In the genomic region with DNA sequence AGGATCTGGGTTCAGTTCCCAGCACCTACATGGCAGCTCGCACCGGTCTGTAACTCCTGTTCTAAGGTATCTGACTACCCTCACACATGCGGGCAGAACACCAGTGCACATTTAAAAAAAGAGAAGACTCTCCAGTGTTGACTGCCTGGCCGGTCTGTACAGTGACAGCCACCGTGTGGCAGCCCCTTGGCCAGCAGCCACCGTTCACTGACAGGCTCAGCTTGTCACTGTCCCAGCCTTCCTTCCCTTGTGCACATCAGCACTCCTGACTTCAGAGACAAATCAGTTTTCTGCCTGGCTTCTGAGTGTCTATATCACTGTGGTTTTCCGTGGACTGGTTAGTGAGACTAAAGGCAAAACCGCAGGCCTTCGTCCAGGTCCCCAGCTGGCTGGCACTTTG, we compare ENCODE assay signal across 14 mouse cellular contexts. TPM values are rescaled to one million over a fixed set of nuclear protein-coding genes. Genes with fewer than 3 reads are reported as not detected.
DNase-seq lines count a peak whose midpoint lies in the region; ATAC-seq and TF ChIP-seq lines count a peak whose summit lies in the region.
"Had no signal": no experiment of that assay in that cellular context is flagged by ENCODE, and none has a peak within 500 bp of the region (broad histone marks: within the 10 kb centered on the region; RNA-seq: fewer than 3 reads in every experiment).

No protein-coding gene starts in this region.

- 63% methylated on average over 9 of the region's 9 CpGs for WGBS in forebrain, postnatal 0 days
- 86% methylated on average over 9 of the region's 9 CpGs for WGBS in forebrain, embryonic 11.5 days

- H3K9me3 ChIP-seq in forebrain, postnatal 0 days (ENCODE audit: low read length), result no peaks in the 10 kb centered on the region
- H3K9me3 ChIP-seq in forebrain, embryonic 11.5 days (ENCODE audit: control insufficient read depth, low read length), result no peaks in the 10 kb centered on the region
- H3K9me3 ChIP-seq: hindbrain, embryonic 12.5 days had no signal

- peak; percentile 18 for DNase-seq in forebrain, postnatal 0 days
- DNase-seq in forebrain, embryonic 11.5 days (ENCODE audit: low spot score), result no peak
- no peak for DNase-seq in layer of hippocampus, adult 2 months (ENCODE audit: low spot score in 2 of 2)
- DNase-seq in layer of hippocampus, postnatal 25 days (ENCODE audit: extremely low spot score in 1 of 2, low spot score in 1 of 2), result no peak
- DNase-seq in right cerebral cortex, postnatal 10 days (ENCODE audit: low spot score in 2 of 2), result peak; percentile 68 to 73
- DNase-seq in right cerebral cortex, adult 18-20 months, result no peak
- DNase-seq in layer of hippocampus, postnatal 36 days, result peak; percentile 35 to 50
- no peak for DNase-seq in kidney, adult 9 months
- DNase-seq: midbrain, embryonic 14.5 days had no signal

- no peak overlapping the region for H3K27ac ChIP-seq in forebrain, postnatal 0 days (ENCODE audit: low read depth, low read length)
- no peak overlapping the region for H3K27ac ChIP-seq in forebrain, embryonic 11.5 days (ENCODE audit: low read depth, low read length)
- peak overlapping the region; percentile 2; the same call in 1 of the 2 replicates for H3K27ac ChIP-seq in layer of hippocampus, adult 2 months
- H3K27ac ChIP-seq: hindbrain, embryonic 12.5 days had no signal

- peaks cover 7% of the 10 kb centered on the region for H3K36me3 ChIP-seq in forebrain, postnatal 0 days (ENCODE audit: insufficient read depth)
- no peaks in the 10 kb centered on the region; the same call in 1 of the 2 replicates for H3K36me3 ChIP-seq in forebrain, embryonic 11.5 days (ENCODE audit: control insufficient read depth, insufficient read depth, low read length)

- no peak overlapping the region for H3K4me2 ChIP-seq in forebrain, postnatal 0 days (ENCODE audit: low read depth)
- no peak overlapping the region for H3K4me2 ChIP-seq in forebrain, embryonic 11.5 days (ENCODE audit: low read depth, low read length, severe bottlenecking)
- H3K4me2 ChIP-seq: hindbrain, embryonic 12.5 days had no signal

- no peak overlapping the region for H3K9ac ChIP-seq in forebrain, postnatal 0 days
- H3K9ac ChIP-seq in forebrain, embryonic 11.5 days (ENCODE audit: low read length), result no peak overlapping the region
- H3K9ac ChIP-seq: hindbrain, embryonic 12.5 days had no signal

- no peak for ATAC-seq in forebrain, postnatal 0 days
- no peak for ATAC-seq in forebrain, embryonic 11.5 days (replicated peaks; ENCODE audit: low FRiP score)
- ATAC-seq: lung, postnatal 0 days had no signal

- H3K27me3 ChIP-seq in forebrain, postnatal 0 days (ENCODE audit: insufficient read depth, low read length), result no peaks in the 10 kb centered on the region
- no peaks in the 10 kb centered on the region for H3K27me3 ChIP-seq in forebrain, embryonic 11.5 days (ENCODE audit: control insufficient read depth, insufficient read depth, low read length)
- H3K27me3 ChIP-seq: hindbrain, embryonic 12.5 days had no signal

- no peak overlapping the region for H3K4me3 ChIP-seq in forebrain, postnatal 0 days (ENCODE audit: low read depth, low read length)
- H3K4me3 ChIP-seq in forebrain, embryonic 11.5 days (ENCODE audit: low read depth, low read length), result no peak overlapping the region
- H3K4me3 ChIP-seq in layer of hippocampus, adult 2 months, result no peak overlapping the region
- H3K4me3 ChIP-seq: hindbrain, embryonic 12.5 days had no signal

- TF ChIP-seq CTCF in forebrain, postnatal 0 days (IDR thresholded peaks at IDR 0.05; ENCODE audit: low read depth), result no peak
- no peak for TF ChIP-seq CTCF in layer of hippocampus, adult 2 months (conservative IDR thresholded peaks at IDR 0.05)

- H3K4me1 ChIP-seq in forebrain, postnatal 0 days (ENCODE audit: insufficient read depth), result peaks cover 6% of the 10 kb centered on the region; the same call in 1 of the 2 replicates
- H3K4me1 ChIP-seq in forebrain, embryonic 11.5 days (replicated peaks; ENCODE audit: control insufficient read depth, insufficient read depth, low read length), result peaks cover 6% of the 10 kb centered on the region

RNA-seq across cellular contexts. Expression of gene Srm, which starts 2.5 kb away (rescaled TPM):
- 59.9 and 60.3 TPM in 2 replicates for total RNA-seq in forebrain, postnatal 0 days (2014; rRNA removed)
- polyA plus RNA-seq in forebrain, postnatal 0 days (2015; fragmentation: Nextera tagmentation; extraction: Ambion mirVana), result 199 and 232 TPM in 2 replicates
- polyA plus RNA-seq in forebrain, embryonic 11.5 days (2014; fragmentation: Nextera tagmentation; extraction: Ambion mirVana), result 206 and 222 TPM in 2 replicates
- total RNA-seq in layer of hippocampus, adult 2 months (2021), result 10 to 100 TPM; 68.1 to 70.2 TPM
- total RNA-seq in layer of hippocampus, postnatal 25 days (2021), result 10 to 100 TPM; 70.5 to 78.1 TPM
- total RNA-seq in layer of hippocampus, postnatal 36 days (2021), result 10 to 100 TPM; 68.4 to 70.0 TPM

RNA-seq across cellular contexts. Expression of gene Masp2, which starts 13.6 kb away (rescaled TPM):
- total RNA-seq in forebrain, postnatal 0 days (2014; rRNA removed), result 0.24 TPM in 1 of 2 replicates, not detected in the other
- polyA plus RNA-seq in forebrain, postnatal 0 days (2015; fragmentation: Nextera tagmentation; extraction: Ambion mirVana), result 0.26 TPM in 1 of 2 replicates, not detected in the other
- 0.36 TPM in 1 of 2 replicates, not detected in the other for polyA plus RNA-seq in forebrain, embryonic 11.5 days (2014; fragmentation: Nextera tagmentation; extraction: Ambion mirVana)
- 1 to 10 TPM; 3.8 to 5.4 TPM for total RNA-seq in layer of hippocampus, adult 2 months (2021)
- total RNA-seq in layer of hippocampus, postnatal 25 days (2021), result 1 to 10 TPM; 3.0 to 3.9 TPM
- total RNA-seq in layer of hippocampus, postnatal 36 days (2021), result 1 to 10 TPM; 3.2 to 4.1 TPM
- polyA plus RNA-seq: lung, postnatal 0 days had no signal

RNA-seq across cellular contexts. Expression of gene Exosc10, which starts 30.6 kb away (rescaled TPM):
- total RNA-seq in forebrain, postnatal 0 days (2014; rRNA removed), result 70.4 and 80.0 TPM in 2 replicates
- 75.3 and 76.8 TPM in 2 replicates for polyA plus RNA-seq in forebrain, postnatal 0 days (2015; fragmentation: Nextera tagmentation; extraction: Ambion mirVana)
- polyA plus RNA-seq in forebrain, embryonic 11.5 days (2014; fragmentation: Nextera tagmentation; extraction: Ambion mirVana), result 99.1 and 108 TPM in 2 replicates
- total RNA-seq in layer of hippocampus, adult 2 months (2021), result 10 to 100 TPM; 49.0 to 56.8 TPM
- total RNA-seq in layer of hippocampus, postnatal 25 days (2021), result 10 to 100 TPM; 45.2 to 50.8 TPM
- total RNA-seq in layer of hippocampus, postnatal 36 days (2021), result 10 to 100 TPM; 50.5 to 52.7 TPM

RNA-seq across cellular contexts. Expression of gene Tardbp, which starts 38.0 kb away (rescaled TPM):
- 107 and 159 TPM in 2 replicates for total RNA-seq in forebrain, postnatal 0 days (2014; rRNA removed)
- polyA plus RNA-seq in forebrain, postnatal 0 days (2015; fragmentation: Nextera tagmentation; extraction: Ambion mirVana), result 101 and 104 TPM in 2 replicates
- polyA plus RNA-seq in forebrain, embryonic 11.5 days (2014; fragmentation: Nextera tagmentation; extraction: Ambion mirVana), result 225 and 238 TPM in 2 replicates
- 100 to 1,000 TPM; 233 to 237 TPM for total RNA-seq in layer of hippocampus, adult 2 months (2021)
- total RNA-seq in layer of hippocampus, postnatal 25 days (2021), result 100 to 1,000 TPM; 188 to 216 TPM
- 100 to 1,000 TPM; 218 to 224 TPM for total RNA-seq in layer of hippocampus, postnatal 36 days (2021)

RNA-seq across cellular contexts. Expression of gene Gm572, which starts 54.3 kb away (rescaled TPM):
- not detected in 2 replicates for total RNA-seq in forebrain, postnatal 0 days (2014; rRNA removed)
- not detected in 2 replicates for polyA plus RNA-seq in forebrain, postnatal 0 days (2015; fragmentation: Nextera tagmentation; extraction: Ambion mirVana)
- not detected in 2 replicates for polyA plus RNA-seq in forebrain, embryonic 11.5 days (2014; fragmentation: Nextera tagmentation; extraction: Ambion mirVana)
- not detected for total RNA-seq in layer of hippocampus, adult 2 months (2021)
- total RNA-seq in layer of hippocampus, postnatal 25 days (2021), result not detected
- not detected for total RNA-seq in layer of hippocampus, postnatal 36 days (2021)
- total RNA-seq: liver, adult 2 months had no signal
- polyA plus RNA-seq: hindbrain, embryonic 12.5 days; liver, adult 2 months; lung, postnatal 0 days; midbrain, embryonic 14.5 days; neural tube, embryonic 14.5 days; thymus, postnatal 0 days had no signal

Comparison
In these comparisons a context has a peak if more than half of its experiments do, and no peak if none do; other contexts are left out.
1. DNase-seq: peak in forebrain, postnatal 0 days (single experiment), right cerebral cortex, postnatal 10 days (2 of 2) and layer of hippocampus, postnatal 36 days (2 of 2); none in forebrain, embryonic 11.5 days (single experiment), layer of hippocampus, adult 2 months (0 of 2), layer of hippocampus, postnatal 25 days (0 of 2), right cerebral cortex, adult 18-20 months (single experiment) and kidney, adult 9 months (single experiment).